Mouse (Mus musculus) forebrain, embryonic 11.5 days (tissue): Measurements from ENCODE around the gene Itga10. TPM values are rescaled to one million over a fixed set of nuclear protein-coding genes. Genes with fewer than 3 reads are reported as not detected.
A peak's percentile ranks its signal among the peaks of the same experiment; 100 is the strongest.
"Not testable (repeated sequence)": the region's sequence is repeated elsewhere in the genome, so short reads cannot be mapped to it uniquely, and the experiment has no call there.

Experiments
- ATAC-seq: fragments of 200-750 bp; cut with Nextera tagmentation; replicated peaks from 2 replicates; pipeline ENCODE4 v1.8.0; 2017; ENCODE audit warnings: moderate TSS enrichment; ENCODE audit not compliant: low FRiP score
- DNase-seq: peaks from one replicate; pipeline ENCODE4 v3.0.0-alpha.2; 2017; ENCODE audit warnings: low spot score
- H3K27ac ChIP-seq: fragments of 300-500 bp; sonication (generic); 2 replicates; pipeline ENCODE4 v1.5.1; 2014; ENCODE audit warnings: low read depth, low read length
- H3K27me3 ChIP-seq: fragments of 300-500 bp; sonication (generic); 2 replicates; pipeline ENCODE4 v1.6.1; 2014; ENCODE audit warnings: mild to moderate bottlenecking, low read length, mixed read lengths; ENCODE audit not compliant: control insufficient read depth, insufficient read depth
- H3K36me3 ChIP-seq: fragments of 300-500 bp; sonication (generic); 2 replicates; pipeline ENCODE4 v1.6.1; 2014; ENCODE audit warnings: mild to moderate bottlenecking, low read length, moderate library complexity, mixed read lengths; ENCODE audit not compliant: control insufficient read depth, insufficient read depth
- H3K4me1 ChIP-seq: fragments of 300-500 bp; sonication (generic); replicated peaks from 2 replicates; pipeline ENCODE4 v1.6.1; 2014; ENCODE audit warnings: low read length, mixed read lengths; ENCODE audit not compliant: control insufficient read depth, insufficient read depth
- H3K4me2 ChIP-seq: fragments of 300-500 bp; sonication (generic); 2 replicates; pipeline ENCODE4 v1.6.1; 2014; ENCODE audit warnings: low read depth, mild to moderate bottlenecking, low read length, moderate library complexity, mixed read lengths; ENCODE audit not compliant: severe bottlenecking
- H3K4me3 ChIP-seq: fragments of 300-500 bp; sonication (generic); 2 replicates; pipeline ENCODE4 v1.5.1; 2014; ENCODE audit warnings: low read depth, low read length
- H3K9ac ChIP-seq: fragments of 300-500 bp; sonication (generic); 2 replicates; pipeline ENCODE4 v1.6.1; 2014; ENCODE audit warnings: low read length
- H3K9me3 ChIP-seq: fragments of 300-500 bp; sonication (generic); 2 replicates; pipeline ENCODE4 v1.6.1; 2016; ENCODE audit warnings: low read length, mixed read lengths; ENCODE audit not compliant: control insufficient read depth
- WGBS: fragments of 180-500 bp; shearing (Covaris S2); extraction: QIAGEN DNeasy Blood & Tissue Kit; methylation state at CpG from one replicate; pipeline ENCODE4 v1.1.7; 2014; 5-methylcytosine and 5-hydroxymethylcytosine counted together
- polyA plus RNA-seq: library from polyadenylated mRNA; unstranded; fragments of >200 nt; fragmentation: Nextera tagmentation; extraction: Ambion mirVana; gene quantifications from 2 replicates; pipeline ENCODE4 v1.2.1, GENCODE M21; 2014

The Itga10 gene
- polyA plus RNA-seq, 1 experiment from 2014 or later: 0.87 TPM

GRCm38 (mm10) chr3:96600639-96601250 lies 44.6 kb upstream of the Itga10 start, which contains the start of gene Lix1l:
Lix1l (plus strand) TSS chr3:96601149.
- Histone ChIP-seq H3K9me3 (no peaks in the 10 kb centered on the region), H3K27ac (peak within 1 kb of the TSS; percentile 78), H3K27me3 (peaks cover 16% of the 10 kb centered on the region), H3K4me1 (peaks cover 26% of the 10 kb centered on the region), H3K9ac (peak within 1 kb of the TSS; percentile 77), H3K36me3 (no peaks in the 10 kb centered on the region), H3K4me3 (peak within 1 kb of the TSS; percentile 88), H3K4me2 (peak within 1 kb of the TSS; percentile 69)
- DNase-seq (peak; percentile 97), ATAC-seq (peak; percentile 93)
- 2% methylated on average over 27 of the region's 27 CpGs for WGBS

- Histone ChIP-seq H3K4me2 (peak overlapping the region; percentile 69), H3K4me3 (peak overlapping the region; percentile 88), H3K27ac (peak overlapping the region; percentile 78), H3K36me3 (no peaks in the 10 kb centered on the region), H3K4me1 (peaks cover 21% of the 10 kb centered on the region), H3K9me3 (no peaks in the 10 kb centered on the region), H3K27me3 (peaks cover 10% of the 10 kb centered on the region), H3K9ac (peak overlapping the region; percentile 77)
- peak; percentile 80 for DNase-seq
- ATAC-seq: peak; percentile 71
- WGBS: under 1% methylated on average over 26 of the region's 40 CpGs
Observed at GRCm38 (mm10) chr3:96601251-96601787, 44.1 kb upstream of the Itga10 start.

GRCm38 (mm10) chr3:96601941-96602703 lies 43.3 kb upstream of the Itga10 start:
- DNase-seq: peak; percentile 54
- ATAC-seq: no peak
- Histone ChIP-seq H3K27ac (0 out of 2 replicates have a peak overlapping the region, but pooled peaks have one; percentile 78), H3K4me3 (peak overlapping the region; percentile 88), H3K9me3 (no peaks in the 10 kb centered on the region), H3K4me1 (peaks cover 13% of the 10 kb centered on the region), H3K36me3 (no peaks in the 10 kb centered on the region), H3K4me2 (peak overlapping the region; percentile 69), H3K9ac (peak overlapping the region; percentile 77), H3K27me3 (peaks cover 9% of the 10 kb centered on the region)
- WGBS: 25% methylated on average over 10 of the region's 10 CpGs

- no peak for DNase-seq
Observed at GRCm38 (mm10) chr3:96602704-96603084, 42.7 kb upstream of the Itga10 start.

GRCm38 (mm10) chr3:96603311-96603710 lies 42.1 kb upstream of the Itga10 start:
- peak overlapping the region; percentile 14; the same call in 1 of the 2 replicates for H3K9ac ChIP-seq
- no peaks in the 10 kb centered on the region for H3K36me3 ChIP-seq
- peaks cover 10% of the 10 kb centered on the region; the same call in 1 of the 2 replicates for H3K4me1 ChIP-seq
- H3K9me3 ChIP-seq: no peaks in the 10 kb centered on the region
- no peak for DNase-seq
- H3K4me3 ChIP-seq: no peak overlapping the region
- ATAC-seq: no peak
- H3K27me3 ChIP-seq: peaks cover 9% of the 10 kb centered on the region
- WGBS: 56% methylated on average over 5 of the region's 5 CpGs
- H3K4me2 ChIP-seq: peak overlapping the region; percentile 69; the same call in 1 of the 2 replicates
- H3K27ac ChIP-seq: no peak overlapping the region

More at GRCm38 (mm10) chr3:96602704-96603084, 42.7 kb upstream of the Itga10 start:
- Histone ChIP-seq H3K4me3 (peak overlapping the region; percentile 88), H3K4me2 (peak overlapping the region; percentile 69), H3K36me3 (no peaks in the 10 kb centered on the region), H3K4me1 (peaks cover 10% of the 10 kb centered on the region; the same call in 1 of the 2 replicates), H3K27me3 (peaks cover 9% of the 10 kb centered on the region), H3K27ac (no peak overlapping the region), H3K9me3 (no peaks in the 10 kb centered on the region), H3K9ac (peak overlapping the region; percentile 77)
- WGBS: 53% methylated on average over 5 of the region's 5 CpGs
- ATAC-seq: no peak

- not testable (repeated sequence) for H3K4me2 ChIP-seq, H3K9me3 ChIP-seq, H3K4me3 ChIP-seq, H3K36me3 ChIP-seq, ATAC-seq, DNase-seq, H3K9ac ChIP-seq, H3K27ac ChIP-seq, H3K27me3 ChIP-seq, H3K4me1 ChIP-seq
- 98% methylated on average over 4 of the region's 4 CpGs for WGBS
Observed at GRCm38 (mm10) chr3:96606007-96606406, 39.4 kb upstream of the Itga10 start.

- Histone ChIP-seq H3K27ac (no peak overlapping the region), H3K9ac (no peak overlapping the region), H3K4me3 (no peak overlapping the region), H3K36me3 (no peaks in the 10 kb centered on the region), H3K9me3 (no peaks in the 10 kb centered on the region), H3K27me3 (no peaks in the 10 kb centered on the region), H3K4me2 (no peak overlapping the region), H3K4me1 (peaks cover 3% of the 10 kb centered on the region; the same call in 1 of the 2 replicates)
- WGBS: 90% methylated on average over 4 of the region's 4 CpGs
- no peak for DNase-seq
- ATAC-seq: no peak
Observed at GRCm38 (mm10) chr3:96606618-96607017, 38.8 kb upstream of the Itga10 start.

GRCm38 (mm10) chr3:96617941-96618340 lies 27.4 kb upstream of the Itga10 start:
- H3K27ac ChIP-seq: no peak overlapping the region
- DNase-seq: no peak
- no peak overlapping the region for H3K4me3 ChIP-seq
- H3K36me3 ChIP-seq: peaks cover 2% of the 10 kb centered on the region; the same call in 1 of the 2 replicates
- ATAC-seq: no peak
- no peaks in the 10 kb centered on the region for H3K27me3 ChIP-seq
- no peak overlapping the region for H3K9ac ChIP-seq
- H3K4me1 ChIP-seq: no peaks in the 10 kb centered on the region
- H3K4me2 ChIP-seq: no peak overlapping the region
- WGBS: 93% methylated on average over 3 of the region's 3 CpGs
- H3K9me3 ChIP-seq: no peaks in the 10 kb centered on the region
